Mouse (Mus musculus): ENCODE results near the gene Adprhl1. TPM values are rescaled to one million over a fixed set of nuclear protein-coding genes. Genes with fewer than 3 reads are reported as not detected.

Gene Adprhl1
- total RNA-seq, 2 experiments from 2014 or later: 47.4 to 71.2 TPM

DNA sequence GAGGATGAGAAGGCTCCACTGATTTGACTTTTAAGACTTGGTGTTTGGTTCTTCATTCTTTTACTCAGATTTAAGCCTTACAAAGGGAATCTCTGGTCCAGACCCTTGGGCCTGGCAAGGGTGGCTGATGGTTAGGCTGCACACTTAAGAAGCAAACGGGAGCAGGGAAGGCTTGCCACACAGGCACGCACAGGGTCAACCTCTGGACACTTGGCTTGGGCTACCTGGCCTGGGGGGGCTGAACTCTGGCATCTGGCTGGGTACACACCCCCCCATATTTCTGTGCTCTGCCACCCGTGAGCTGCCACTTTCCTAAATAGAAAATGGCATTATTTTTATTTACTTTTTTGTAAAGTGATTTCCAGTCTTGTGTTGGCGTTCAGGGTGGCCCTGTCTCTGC is 79.2 kb downstream of the Adprhl1 start:
- intact Hi-C loops (cut with DNase I): loop anchor here (5.0 kb wide), 1 partner anchor 32 kb away; no protein-coding TSS in a partner anchor
- DNase-seq: no peak

DNA sequence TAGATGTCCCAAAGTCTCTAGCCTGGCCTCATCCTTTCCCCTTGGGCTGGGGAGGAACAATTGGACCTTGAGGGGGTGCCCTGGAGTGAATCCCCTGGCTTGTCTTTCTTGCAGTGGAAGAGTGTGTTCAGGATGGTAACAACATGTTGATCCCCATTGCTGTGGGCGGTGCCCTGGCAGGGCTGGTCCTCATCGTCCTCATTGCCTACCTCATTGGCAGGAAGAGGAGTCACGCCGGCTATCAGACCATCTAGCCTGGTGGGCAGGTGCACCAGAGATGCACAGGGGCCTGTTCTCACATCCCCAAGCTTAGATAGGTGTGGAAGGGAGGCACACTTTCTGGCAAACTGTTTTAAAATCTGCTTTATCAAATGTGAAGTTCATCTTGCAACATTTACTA is 79.7 kb downstream of the Adprhl1 start:
- no peak for DNase-seq
- intact Hi-C loops (cut with DNase I): loop anchor here (5.0 kb wide), 1 partner anchor 33 kb away; no protein-coding TSS in a partner anchor

Small RNA genes lying within 50 kb of the gene (microRNA-seq; reads per million reads assigned to microRNA genes)
- 13.6 to 19.3 reads per million in 2 experiments for gene Mir1968

Other genes starting within 250 kb of the Adprhl1 start
- not detected for gene F7, start 228.1 kb downstream of the Adprhl1 start, total RNA-seq (2021)
- not detected for gene F10, start 216.9 kb downstream of the Adprhl1 start, total RNA-seq (2021)
- gene Proz, start 193.2 kb downstream of the Adprhl1 start, total RNA-seq (2021): not detected
- 1 to 10 TPM; 7.5 to 8.1 TPM for gene Pcid2, start 148.7 kb downstream of the Adprhl1 start, total RNA-seq (2021)
- gene Cul4a, start 148.5 kb downstream of the Adprhl1 start, total RNA-seq (2021): 10 to 100 TPM; 65.9 to 66.7 TPM
- 100 to 1,000 TPM; 299 to 317 TPM for gene Lamp1, start 95.0 kb downstream of the Adprhl1 start, total RNA-seq (2021)
- 10 to 100 TPM; 10.8 to 13.1 TPM for gene Grtp1, start 53.5 kb downstream of the Adprhl1 start, total RNA-seq (2021)
- 10 to 100 TPM; 72.0 to 72.2 TPM for gene Dcun1d2, start 34.0 kb upstream of the Adprhl1 start, total RNA-seq (2021)
- 10 to 100 TPM; 12.0 to 12.7 TPM for gene Tmco3, start 34.0 kb upstream of the Adprhl1 start, total RNA-seq (2021)
- 10 to 100 TPM; 47.3 to 55.3 TPM for gene Tfdp1, start 84.6 kb upstream of the Adprhl1 start, total RNA-seq (2021)
- not detected for gene Atp4b, start 142.7 kb upstream of the Adprhl1 start, total RNA-seq (2021)
- under 1 TPM in 1 of 2 experiments, not detected in 1; 0.03 TPM for gene Grk1, start 150.9 kb upstream of the Adprhl1 start, total RNA-seq (2021)
- gene Tmem255b, start 181.0 kb upstream of the Adprhl1 start, total RNA-seq (2021): 1 to 10 TPM; 2.7 to 2.8 TPM
- gene Gas6, start 240.3 kb upstream of the Adprhl1 start, total RNA-seq (2021): 10 to 100 TPM; 55.1 to 58.8 TPM